Mouse (Mus musculus) erythroblast, embryonic 14.5 days (primary cell): ENCODE data around the gene Gid4.

Experiments
- GATA1 ChIP-seq: IDR thresholded peaks from 2 replicates; pipeline ENCODE4 v1.6.1; 2012; ENCODE audit warnings: low read length, inconsistent platforms, mixed read lengths
- TAL1 ChIP-seq: IDR thresholded peaks from 3 replicates; pipeline ENCODE4 v1.6.1; 2012; ENCODE audit warnings: low read length, inconsistent platforms, mixed read lengths

GRCm38 (mm10) chr11:60495692-60496091 is 78.7 kb downstream of the Gid4 start:
- TF ChIP-seq TAL1: no peak
- TF ChIP-seq GATA1: no peak
